In genomic region chr7:63940321-63940720, GRCm38 (mm10) we compare ENCODE assay signal across 11 mouse cellular contexts. TPM values are rescaled to one million over a fixed set of nuclear protein-coding genes. Genes with fewer than 3 reads are reported as not detected.
DNase-seq lines count a peak whose midpoint lies in the region; ATAC-seq and TF ChIP-seq lines count a peak whose summit lies in the region.
"Had no signal": no experiment of that assay in that cellular context is flagged by ENCODE, and none has a peak within 500 bp of the region (broad histone marks: within the 10 kb centered on the region; RNA-seq: fewer than 3 reads in every experiment).

No protein-coding gene starts in this region.

- TF ChIP-seq CTCF in small intestine, adult 2 months (IDR thresholded peaks at IDR 0.05; ENCODE audit: extremely low read depth, insufficient read length, insufficient replicate concordance, low read depth, low read length) = no peak

- H3K4me2 ChIP-seq in heart, embryonic 15.5 days = 0 out of 2 replicates have a peak overlapping the region, but pooled peaks have one; percentile 81
- H3K4me2 ChIP-seq in midbrain, embryonic 15.5 days = peak overlapping the region; percentile 95; the same call in 1 of the 2 replicates
- H3K4me2 ChIP-seq in midbrain, embryonic 13.5 days (replicated peaks) = no peak overlapping the region
- 0 out of 2 replicates have a peak overlapping the region, but pooled peaks have one; percentile 89 for H3K4me2 ChIP-seq in hindbrain, embryonic 15.5 days

- intact Hi-C loops in heart, postnatal 10 days (cut with DNase I) = no loop called here

- H3K4me3 ChIP-seq in heart, embryonic 15.5 days = no peak overlapping the region
- H3K4me3 ChIP-seq in midbrain, embryonic 15.5 days = no peak overlapping the region
- H3K4me3 ChIP-seq in midbrain, embryonic 13.5 days (replicated peaks) = no peak overlapping the region
- no peak overlapping the region for H3K4me3 ChIP-seq in hindbrain, embryonic 15.5 days
- H3K4me3 ChIP-seq in small intestine, adult 2 months (ENCODE audit: low read depth, low read length) = no peak overlapping the region

- no peaks in the 10 kb centered on the region for H3K9me3 ChIP-seq in heart, embryonic 15.5 days (replicated peaks)
- no peaks in the 10 kb centered on the region for H3K9me3 ChIP-seq in midbrain, embryonic 15.5 days
- no peaks in the 10 kb centered on the region for H3K9me3 ChIP-seq in midbrain, embryonic 13.5 days
- H3K9me3 ChIP-seq in hindbrain, embryonic 15.5 days = no peaks in the 10 kb centered on the region

- peak overlapping the region; percentile 99 for H3K27ac ChIP-seq in heart, embryonic 15.5 days
- H3K27ac ChIP-seq in midbrain, embryonic 15.5 days = peak overlapping the region; percentile 92; the same call in 1 of the 2 replicates
- H3K27ac ChIP-seq in midbrain, embryonic 13.5 days = no peak overlapping the region
- peak overlapping the region; percentile 97; the same call in 1 of the 2 replicates for H3K27ac ChIP-seq in hindbrain, embryonic 15.5 days (replicated peaks)
- peak overlapping the region; percentile 98; the same call in 1 of the 2 replicates for H3K27ac ChIP-seq in small intestine, adult 2 months (ENCODE audit: insufficient read depth, low read depth, low read length)

- H3K36me3 ChIP-seq in heart, embryonic 15.5 days = no peaks in the 10 kb centered on the region
- H3K36me3 ChIP-seq in midbrain, embryonic 15.5 days (replicated peaks) = no peaks in the 10 kb centered on the region
- H3K36me3 ChIP-seq in midbrain, embryonic 13.5 days = no peaks in the 10 kb centered on the region
- no peaks in the 10 kb centered on the region for H3K36me3 ChIP-seq in hindbrain, embryonic 15.5 days
- no peaks in the 10 kb centered on the region for H3K36me3 ChIP-seq in small intestine, adult 2 months (ENCODE audit: control insufficient read depth, insufficient read depth, low read length)

- TF ChIP-seq POLR2A in small intestine, adult 2 months (IDR thresholded peaks at IDR 0.05; ENCODE audit: low read depth, low read length) = no peak

- H3K4me1 ChIP-seq in heart, embryonic 15.5 days (replicated peaks) = peaks cover 15% of the 10 kb centered on the region
- peaks cover 19% of the 10 kb centered on the region for H3K4me1 ChIP-seq in midbrain, embryonic 15.5 days
- peaks cover 22% of the 10 kb centered on the region for H3K4me1 ChIP-seq in midbrain, embryonic 13.5 days (replicated peaks)
- peaks cover 18% of the 10 kb centered on the region for H3K4me1 ChIP-seq in hindbrain, embryonic 15.5 days (replicated peaks)
- peaks cover 12% of the 10 kb centered on the region for H3K4me1 ChIP-seq in small intestine, adult 2 months (ENCODE audit: control insufficient read depth, insufficient read depth, insufficient read length, low read length)

- DNase-seq in heart, postnatal 10 days = no peak
- DNase-seq in frontal cortex, postnatal 14 days (ENCODE audit: low spot score in 2 of 2) = no peak
- no peak for DNase-seq in thymus, postnatal 25 days

- ATAC-seq in heart, embryonic 15.5 days (replicated peaks; ENCODE audit: insufficient number of reproducible peaks, insufficient read depth, low FRiP score, low read depth) = no peak
- no peak for ATAC-seq in midbrain, embryonic 15.5 days (replicated peaks)
- ATAC-seq in midbrain, embryonic 13.5 days = no peak
- ATAC-seq in hindbrain, embryonic 15.5 days (ENCODE audit: low FRiP score, low read depth) = no peak

- WGBS in heart, embryonic 15.5 days = 89% methylated on average over 5 of the region's 5 CpGs
- 87% methylated on average over 5 of the region's 5 CpGs for WGBS in midbrain, embryonic 15.5 days
- WGBS in midbrain, embryonic 13.5 days = 90% methylated on average over 5 of the region's 5 CpGs
- WGBS in hindbrain, embryonic 15.5 days = 87% methylated on average over 5 of the region's 5 CpGs
- 83% methylated on average over 5 of the region's 5 CpGs for WGBS in small intestine, adult 2 months

- no peak overlapping the region for H3K9ac ChIP-seq in heart, embryonic 15.5 days
- no peak overlapping the region for H3K9ac ChIP-seq in midbrain, embryonic 15.5 days
- H3K9ac ChIP-seq in midbrain, embryonic 13.5 days (replicated peaks) = no peak overlapping the region
- H3K9ac ChIP-seq in hindbrain, embryonic 15.5 days = no peak overlapping the region

- no peaks in the 10 kb centered on the region for H3K27me3 ChIP-seq in heart, embryonic 15.5 days
- no peaks in the 10 kb centered on the region for H3K27me3 ChIP-seq in midbrain, embryonic 15.5 days (replicated peaks)
- peaks cover 5% of the 10 kb centered on the region for H3K27me3 ChIP-seq in midbrain, embryonic 13.5 days
- no peaks in the 10 kb centered on the region for H3K27me3 ChIP-seq in hindbrain, embryonic 15.5 days
- H3K27me3 ChIP-seq in small intestine, adult 2 months (ENCODE audit: control insufficient read depth, insufficient read depth, low read length) = no peaks in the 10 kb centered on the region

RNA-seq across cellular contexts. Expression of gene Klf13, which starts 1.6 kb away (rescaled TPM):
- 23.4 and 25.6 TPM in 2 replicates for polyA plus RNA-seq in heart, embryonic 15.5 days (2015; fragmentation: Nextera tagmentation; extraction: Ambion mirVana)
- total RNA-seq in heart, postnatal 10 days (2021) = 10 to 100 TPM; 63.9 to 96.0 TPM
- polyA plus RNA-seq in midbrain, embryonic 15.5 days (2015; fragmentation: Nextera tagmentation; extraction: Ambion mirVana) = 21.7 and 23.4 TPM in 2 replicates
- 24.4 and 24.7 TPM in 2 replicates for polyA plus RNA-seq in midbrain, embryonic 13.5 days (2015; fragmentation: Nextera tagmentation; extraction: Ambion mirVana)
- polyA plus RNA-seq in hindbrain, embryonic 15.5 days (2015; fragmentation: Nextera tagmentation; extraction: Ambion mirVana) = 24.7 and 26.8 TPM in 2 replicates
- polyA plus RNA-seq in small intestine, adult 2 months (2012; rRNA removed) = 22.2 and 55.1 TPM in 2 replicates

RNA-seq across cellular contexts. Expression of gene E030018B13Rik, which starts 23.7 kb away (rescaled TPM):
- 0.14 and 0.20 TPM in 2 replicates for polyA plus RNA-seq in heart, embryonic 15.5 days (2015; fragmentation: Nextera tagmentation; extraction: Ambion mirVana)
- not detected for total RNA-seq in heart, postnatal 10 days (2021)
- polyA plus RNA-seq in midbrain, embryonic 15.5 days (2015; fragmentation: Nextera tagmentation; extraction: Ambion mirVana) = 0.17 and 0.23 TPM in 2 replicates
- 0.22 and 0.27 TPM in 2 replicates for polyA plus RNA-seq in midbrain, embryonic 13.5 days (2015; fragmentation: Nextera tagmentation; extraction: Ambion mirVana)
- polyA plus RNA-seq in hindbrain, embryonic 15.5 days (2015; fragmentation: Nextera tagmentation; extraction: Ambion mirVana) = not detected in 2 replicates
- polyA plus RNA-seq in small intestine, adult 2 months (2012; rRNA removed) = not detected in 2 replicates
- total RNA-seq: common myeloid progenitor, adult 5-6 weeks; gastrocnemius, postnatal 10 days; left cerebral cortex, postnatal 10 days had no signal
